Mouse (Mus musculus): ENCODE measurements at regions not wholly inside any gene's neighbourhood (a gene's known extent, or its start where the extent isn't known, plus 50 kb on each side); places are given as distances from the start of the nearest gene placed in this dataset.

DNA sequence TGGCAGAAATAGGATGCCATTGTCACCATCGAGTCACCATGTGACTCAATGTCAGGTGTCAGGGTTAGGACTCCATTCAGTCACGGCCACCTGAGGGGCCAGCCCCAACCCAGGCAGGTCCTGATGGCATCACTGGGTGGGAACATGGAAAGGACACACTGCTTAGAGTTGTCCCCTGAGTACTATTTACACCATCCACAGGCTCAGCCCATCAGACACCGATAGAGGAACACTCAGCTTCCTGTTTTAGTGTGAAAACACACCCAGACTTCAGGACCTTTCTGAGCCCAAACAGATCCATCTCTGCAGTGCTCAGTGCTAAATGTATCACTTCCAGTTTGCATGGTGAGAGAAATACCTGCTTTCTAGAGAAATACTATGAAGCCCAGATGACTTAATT is 416.7 kb upstream of the Gm10131 start:
- WGBS: 90% methylated on average over 3 of the region's 3 CpGs
- no peaks in the 10 kb centered on the region for H3K27me3 ChIP-seq (ENCODE audit: control insufficient read depth, insufficient read depth, low read length)
- H3K27ac ChIP-seq (replicated peaks; ENCODE audit: low read depth, low read length): no peak overlapping the region
- no peak overlapping the region for H3K4me3 ChIP-seq (ENCODE audit: low read depth, low read length)
- H3K36me3 ChIP-seq (ENCODE audit: control insufficient read depth, insufficient read depth, low read length): no peaks in the 10 kb centered on the region
- no peak overlapping the region for H3K4me2 ChIP-seq (ENCODE audit: low read depth, severe bottlenecking)
- H3K4me1 ChIP-seq (ENCODE audit: control insufficient read depth, insufficient read depth, low read length): no peaks in the 10 kb centered on the region
- ATAC-seq (ENCODE audit: insufficient number of reproducible peaks, low FRiP score, low TSS enrichment, low read depth) (no peak), DNase-seq (ENCODE audit: low spot score) (no peak)
- no peaks in the 10 kb centered on the region for H3K9me3 ChIP-seq (ENCODE audit: control insufficient read depth, low read length)
- H3K9ac ChIP-seq (ENCODE audit: low read length): no peak overlapping the region

DNA sequence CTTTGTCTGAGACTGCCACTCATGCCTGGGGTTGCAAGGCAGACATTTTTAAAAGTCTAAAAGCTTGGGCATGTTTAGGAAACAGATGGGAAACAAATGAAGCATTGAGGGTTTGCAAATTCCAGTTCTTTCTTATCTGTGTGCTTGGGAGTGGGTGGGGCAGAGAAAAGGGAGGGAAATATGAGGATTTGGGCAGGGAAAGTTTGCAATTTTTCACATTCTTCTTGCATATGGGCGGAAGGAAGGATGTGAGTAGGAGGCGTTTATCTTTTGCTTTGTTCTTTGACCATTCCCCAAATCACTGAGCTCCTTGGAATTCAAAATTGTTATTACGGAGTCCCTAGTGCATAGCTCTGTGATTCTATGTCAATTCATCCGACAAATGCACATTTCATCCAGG is 413.7 kb upstream of the Gm10131 start:
- no peak overlapping the region for H3K4me3 ChIP-seq (ENCODE audit: low read depth, low read length)

GRCm38 (mm10) chr8:34523849-34524248 is 412.3 kb upstream of the Gm10131 start:
- H3K9me3 ChIP-seq (ENCODE audit: control insufficient read depth, low read length): no peaks in the 10 kb centered on the region
- no peaks in the 10 kb centered on the region for H3K36me3 ChIP-seq (ENCODE audit: control insufficient read depth, insufficient read depth, low read length)
- no peak overlapping the region for H3K4me3 ChIP-seq (ENCODE audit: low read depth, low read length)
- WGBS: 87% methylated on average over 3 of the region's 3 CpGs
- DNase-seq (ENCODE audit: low spot score) (no peak), ATAC-seq (ENCODE audit: insufficient number of reproducible peaks, low FRiP score, low TSS enrichment, low read depth) (no peak)
- H3K9ac ChIP-seq (ENCODE audit: low read length): no peak overlapping the region
- no peak overlapping the region for H3K27ac ChIP-seq (replicated peaks; ENCODE audit: low read depth, low read length)
- no peaks in the 10 kb centered on the region for H3K4me1 ChIP-seq (ENCODE audit: control insufficient read depth, insufficient read depth, low read length)
- no peak overlapping the region for H3K4me2 ChIP-seq (ENCODE audit: low read depth, severe bottlenecking)
- no peaks in the 10 kb centered on the region for H3K27me3 ChIP-seq (ENCODE audit: control insufficient read depth, insufficient read depth, low read length)

More for the DNA sequence above, 413.7 kb upstream of the Gm10131 start:
- 82% methylated on average over 4 of the region's 4 CpGs for WGBS
- Histone ChIP-seq H3K4me1 (ENCODE audit: control insufficient read depth, insufficient read depth, low read length) (no peaks in the 10 kb centered on the region), H3K9me3 (ENCODE audit: control insufficient read depth, low read length) (no peaks in the 10 kb centered on the region), H3K9ac (ENCODE audit: low read length) (no peak overlapping the region), H3K36me3 (ENCODE audit: control insufficient read depth, insufficient read depth, low read length) (no peaks in the 10 kb centered on the region), H3K4me2 (ENCODE audit: low read depth, severe bottlenecking) (no peak overlapping the region), H3K27ac (replicated peaks; ENCODE audit: low read depth, low read length) (no peak overlapping the region), H3K27me3 (ENCODE audit: control insufficient read depth, insufficient read depth, low read length) (no peaks in the 10 kb centered on the region)
- DNase-seq (ENCODE audit: low spot score): no peak
- no peak for ATAC-seq (ENCODE audit: insufficient number of reproducible peaks, low FRiP score, low TSS enrichment, low read depth)

GRCm38 (mm10) chr8:34521316-34521715 is 409.8 kb upstream of the Gm10131 start:
- no peak overlapping the region for H3K27ac ChIP-seq (replicated peaks; ENCODE audit: low read depth, low read length)
- no peak overlapping the region for H3K4me2 ChIP-seq (ENCODE audit: low read depth, severe bottlenecking)
- H3K4me3 ChIP-seq (ENCODE audit: low read depth, low read length): no peak overlapping the region
- H3K4me1 ChIP-seq (ENCODE audit: control insufficient read depth, insufficient read depth, low read length): no peaks in the 10 kb centered on the region
- H3K27me3 ChIP-seq (ENCODE audit: control insufficient read depth, insufficient read depth, low read length): no peaks in the 10 kb centered on the region
- no peaks in the 10 kb centered on the region for H3K36me3 ChIP-seq (ENCODE audit: control insufficient read depth, insufficient read depth, low read length)
- 89% methylated on average over 7 of the region's 7 CpGs for WGBS
- H3K9ac ChIP-seq (ENCODE audit: low read length): no peak overlapping the region
- no peak for ATAC-seq (ENCODE audit: insufficient number of reproducible peaks, low FRiP score, low TSS enrichment, low read depth)
- no peaks in the 10 kb centered on the region for H3K9me3 ChIP-seq (ENCODE audit: control insufficient read depth, low read length)
- no peak for DNase-seq (ENCODE audit: low spot score)

- WGBS: 74% methylated on average over 4 of the region's 4 CpGs
Observed at GRCm38 (mm10) chr8:34520664-34521063, 409.1 kb upstream of the Gm10131 start.

GRCm38 (mm10) chr8:34513459-34514090 is 402.0 kb upstream of the Gm10131 start:
- Histone ChIP-seq H3K4me3 (ENCODE audit: low read depth, low read length) (no peak overlapping the region), H3K27ac (replicated peaks; ENCODE audit: low read depth, low read length) (no peak overlapping the region), H3K9me3 (ENCODE audit: control insufficient read depth, low read length) (no peaks in the 10 kb centered on the region; the same call in 1 of the 2 replicates), H3K4me2 (ENCODE audit: low read depth, severe bottlenecking) (no peak overlapping the region), H3K36me3 (ENCODE audit: control insufficient read depth, insufficient read depth, low read length) (no peaks in the 10 kb centered on the region), H3K4me1 (ENCODE audit: control insufficient read depth, insufficient read depth, low read length) (no peaks in the 10 kb centered on the region), H3K27me3 (ENCODE audit: control insufficient read depth, insufficient read depth, low read length) (no peaks in the 10 kb centered on the region), H3K9ac (ENCODE audit: low read length) (no peak overlapping the region)
- WGBS: 14% methylated on average over 4 of the region's 4 CpGs
- no peak for DNase-seq (ENCODE audit: low spot score)
- ATAC-seq (ENCODE audit: insufficient number of reproducible peaks, low FRiP score, low TSS enrichment, low read depth): no peak

More at GRCm38 (mm10) chr8:34520664-34521063, 409.1 kb upstream of the Gm10131 start:
- Histone ChIP-seq H3K36me3 (ENCODE audit: control insufficient read depth, insufficient read depth, low read length) (no peaks in the 10 kb centered on the region), H3K4me3 (ENCODE audit: low read depth, low read length) (no peak overlapping the region), H3K4me2 (ENCODE audit: low read depth, severe bottlenecking) (no peak overlapping the region), H3K9ac (ENCODE audit: low read length) (no peak overlapping the region), H3K27me3 (ENCODE audit: control insufficient read depth, insufficient read depth, low read length) (no peaks in the 10 kb centered on the region), H3K9me3 (ENCODE audit: control insufficient read depth, low read length) (no peaks in the 10 kb centered on the region; the same call in 1 of the 2 replicates), H3K27ac (replicated peaks; ENCODE audit: low read depth, low read length) (no peak overlapping the region), H3K4me1 (ENCODE audit: control insufficient read depth, insufficient read depth, low read length) (no peaks in the 10 kb centered on the region)
- ATAC-seq (ENCODE audit: insufficient number of reproducible peaks, low FRiP score, low TSS enrichment, low read depth): no peak
- DNase-seq (ENCODE audit: low spot score): no peak

- 85% methylated on average over 15 of the region's 15 CpGs for whole genome bisulfite sequencing
- no peaks in the 10 kb centered on the region for H3K4me1 ChIP-seq (ENCODE audit: control insufficient read depth, insufficient read depth, low read length)
- ATAC-seq (ENCODE audit: insufficient number of reproducible peaks, low FRiP score, low TSS enrichment, low read depth) (no peak), DNase-seq (ENCODE audit: low spot score) (no peak)
- no peak overlapping the region for H3K9ac ChIP-seq (ENCODE audit: low read length)
- H3K27ac ChIP-seq (replicated peaks; ENCODE audit: low read depth, low read length): no peak overlapping the region
- no peaks in the 10 kb centered on the region for H3K36me3 ChIP-seq (ENCODE audit: control insufficient read depth, insufficient read depth, low read length)
- H3K4me2 ChIP-seq (ENCODE audit: low read depth, severe bottlenecking): no peak overlapping the region
- no peaks in the 10 kb centered on the region for H3K9me3 ChIP-seq (ENCODE audit: control insufficient read depth, low read length)
- H3K4me3 ChIP-seq (ENCODE audit: low read depth, low read length): no peak overlapping the region
- H3K27me3 ChIP-seq (ENCODE audit: control insufficient read depth, insufficient read depth, low read length): no peaks in the 10 kb centered on the region
Observed at GRCm38 (mm10) chr8:34505829-34506555, 394.5 kb upstream of the Gm10131 start.

GRCm38 (mm10) chr8:34505102-34505501 is 393.6 kb upstream of the Gm10131 start:
- Histone ChIP-seq H3K4me1 (ENCODE audit: control insufficient read depth, insufficient read depth, low read length) (no peaks in the 10 kb centered on the region), H3K27ac (replicated peaks; ENCODE audit: low read depth, low read length) (no peak overlapping the region), H3K9ac (ENCODE audit: low read length) (no peak overlapping the region), H3K36me3 (ENCODE audit: control insufficient read depth, insufficient read depth, low read length) (no peaks in the 10 kb centered on the region), H3K27me3 (ENCODE audit: control insufficient read depth, insufficient read depth, low read length) (no peaks in the 10 kb centered on the region), H3K4me2 (ENCODE audit: low read depth, severe bottlenecking) (no peak overlapping the region), H3K9me3 (ENCODE audit: control insufficient read depth, low read length) (no peaks in the 10 kb centered on the region), H3K4me3 (ENCODE audit: low read depth, low read length) (no peak overlapping the region)
- WGBS: 85% methylated on average over 7 of the region's 7 CpGs
- DNase-seq (ENCODE audit: low spot score) (no peak), ATAC-seq (ENCODE audit: insufficient number of reproducible peaks, low FRiP score, low TSS enrichment, low read depth) (no peak)
